Mouse (Mus musculus) embryo, embryonic 11 days (tissue): Measurements from ENCODE around the gene Cdkn2d.

Experiments used
- DNase-seq: peaks from one replicate; pipeline ENCODE4 v3.0.0-alpha.2; 2015

The Cdkn2d gene

GRCm38 (mm10) chr9:21243826-21244427 is 47.3 kb downstream of the Cdkn2d start:
- DNase-seq: no peak

- DNase-seq: peak; percentile 93
Measured at GRCm38 (mm10) chr9:21241343-21241742, 49.9 kb downstream of the Cdkn2d start.

GRCm38 (mm10) chr9:21239465-21239848 is 51.8 kb downstream of the Cdkn2d start:
- DNase-seq: no peak

GRCm38 (mm10) chr9:21238733-21239464 is 52.3 kb downstream of the Cdkn2d start, which contains the start of gene Keap1:
TSS of gene Keap1 (minus strand) at chr9:21239361.
- peak; percentile 93 for DNase-seq
